Comparison of ENCODE assay signal across 23 mouse cellular contexts in genomic region chr5:64917161-64917560, GRCm38 (mm10). TPM values are rescaled to one million over a fixed set of nuclear protein-coding genes. Genes with fewer than 3 reads are reported as not detected.
"Had no signal": no experiment of that assay in that cellular context is flagged by ENCODE, and none has a peak within 500 bp of the region (broad histone marks: within the 10 kb centered on the region; RNA-seq: fewer than 3 reads in every experiment).

No protein-coding gene starts in this region.

- H3K9ac ChIP-seq: heart, embryonic 12.5 days; hindbrain, embryonic 13.5 days; hindbrain, embryonic 15.5 days; intestine, embryonic 15.5 days; limb, embryonic 13.5 days; limb, embryonic 15.5 days; liver, embryonic 12.5 days; liver, embryonic 14.5 days had no signal

- H3K4me1 ChIP-seq: heart, embryonic 10.5 days; heart, embryonic 12.5 days; hindbrain, embryonic 13.5 days; hindbrain, embryonic 15.5 days; intestine, embryonic 15.5 days; limb, embryonic 13.5 days; limb, embryonic 15.5 days; liver, embryonic 12.5 days had no signal

- H3K27me3 ChIP-seq: heart, embryonic 12.5 days; hindbrain, embryonic 13.5 days; hindbrain, embryonic 15.5 days; intestine, embryonic 15.5 days; limb, embryonic 13.5 days; limb, embryonic 15.5 days; liver, embryonic 12.5 days had no signal

- DNase-seq: gastrocnemius, postnatal 14 days; gastrocnemius, postnatal 36 days; heart, adult 18-20 months; heart, postnatal 10 days; heart, postnatal 36 days; kidney, adult 18-20 months; kidney, adult 8-10 months; kidney, postnatal 10 days; kidney, postnatal 25 days; kidney, postnatal 4 days; lung, adult 18-20 months had no signal

- H3K4me3 ChIP-seq: heart, embryonic 10.5 days; heart, embryonic 12.5 days; hindbrain, embryonic 13.5 days; hindbrain, embryonic 15.5 days; intestine, embryonic 15.5 days; layer of hippocampus, adult 2 months; limb, embryonic 13.5 days; limb, embryonic 15.5 days; liver, embryonic 12.5 days had no signal

- H3K9me3 ChIP-seq: hindbrain, embryonic 15.5 days; intestine, embryonic 15.5 days; limb, embryonic 15.5 days; liver, embryonic 12.5 days had no signal

- H3K4me2 ChIP-seq: heart, embryonic 12.5 days; hindbrain, embryonic 13.5 days; hindbrain, embryonic 15.5 days; intestine, embryonic 15.5 days; liver, embryonic 12.5 days had no signal

- H3K27ac ChIP-seq: heart, embryonic 10.5 days; hindbrain, embryonic 13.5 days; hindbrain, embryonic 15.5 days; hindbrain, postnatal 0 days; intestine, embryonic 15.5 days; layer of hippocampus, adult 2 months; limb, embryonic 15.5 days; liver, embryonic 12.5 days; liver, embryonic 14.5 days had no signal

- ATAC-seq: hindbrain, postnatal 0 days; intestine, embryonic 15.5 days; liver, embryonic 12.5 days had no signal

- H3K36me3 ChIP-seq: heart, embryonic 10.5 days; heart, embryonic 12.5 days; hindbrain, embryonic 13.5 days; hindbrain, embryonic 15.5 days; intestine, embryonic 15.5 days; limb, embryonic 13.5 days; limb, embryonic 15.5 days; liver, embryonic 12.5 days had no signal

RNA-seq across cellular contexts. Expression of gene Tlr1, which starts 16.2 kb away (rescaled TPM):
- total RNA-seq: gastrocnemius, adult 8-10 months had no signal
